Mouse (Mus musculus): ENCODE measurements around the gene Slco4a1.

Slco4a1 gene

GRCm38 (mm10) chr2:180455723-180456698, at the start of gene Slco4a1:
Gene Slco4a1 (plus strand): TSS chr2:180456245.
- peak; percentile 83 for ATAC-seq (ENCODE audit: low TSS enrichment)

GRCm38 (mm10) chr2:180408410-180408809, 47.6 kb upstream of the Slco4a1 start:
- no peak for ATAC-seq (ENCODE audit: low TSS enrichment)

GRCm38 (mm10) chr2:180410432-180410831, 45.6 kb upstream of the Slco4a1 start:
- no peak for ATAC-seq (ENCODE audit: low TSS enrichment)

- no peak for ATAC-seq (ENCODE audit: low TSS enrichment)
These were observed 45.0 kb upstream of the Slco4a1 start for GRCm38 (mm10) chr2:180411013-180411412.

GRCm38 (mm10) chr2:180415627-180416026, 40.4 kb upstream of the Slco4a1 start:
- ATAC-seq (ENCODE audit: low TSS enrichment): no peak

- no peak for ATAC-seq (ENCODE audit: low TSS enrichment)
These were observed 38.3 kb upstream of the Slco4a1 start for GRCm38 (mm10) chr2:180417731-180418130.

- no peak for ATAC-seq (ENCODE audit: low TSS enrichment)
These were observed 35.4 kb upstream of the Slco4a1 start for GRCm38 (mm10) chr2:180420641-180421040.

GRCm38 (mm10) chr2:180425115-180425514, 30.9 kb upstream of the Slco4a1 start:
- ATAC-seq (ENCODE audit: low TSS enrichment): no peak

- ATAC-seq (ENCODE audit: low TSS enrichment): peak; percentile 55; the same call in 1 of the 2 replicates
These were observed 29.0 kb upstream of the Slco4a1 start for GRCm38 (mm10) chr2:180427073-180427472.

GRCm38 (mm10) chr2:180428331-180428730, 27.7 kb upstream of the Slco4a1 start:
- no peak for ATAC-seq (ENCODE audit: low TSS enrichment)

- ATAC-seq (ENCODE audit: low TSS enrichment): no peak
These were observed 25.4 kb upstream of the Slco4a1 start for GRCm38 (mm10) chr2:180430648-180431047.

- peak; percentile 76 for ATAC-seq (ENCODE audit: low TSS enrichment)
These were observed 23.9 kb upstream of the Slco4a1 start for GRCm38 (mm10) chr2:180432042-180432668.

GRCm38 (mm10) chr2:180432751-180433150, 23.3 kb upstream of the Slco4a1 start:
- no peak for ATAC-seq (ENCODE audit: low TSS enrichment)

- ATAC-seq (ENCODE audit: low TSS enrichment): no peak
These were observed 22.7 kb upstream of the Slco4a1 start for GRCm38 (mm10) chr2:180433350-180433749.

- ATAC-seq (ENCODE audit: low TSS enrichment): no peak
These were observed 20.6 kb upstream of the Slco4a1 start for GRCm38 (mm10) chr2:180435341-180435926.

- no peak for ATAC-seq (ENCODE audit: low TSS enrichment)
These were observed 18.7 kb upstream of the Slco4a1 start for GRCm38 (mm10) chr2:180437149-180437864.

GRCm38 (mm10) chr2:180439791-180440190, 16.3 kb upstream of the Slco4a1 start:
- ATAC-seq (ENCODE audit: low TSS enrichment): no peak

- ATAC-seq (ENCODE audit: low TSS enrichment): no peak
These were observed 15.3 kb upstream of the Slco4a1 start for GRCm38 (mm10) chr2:180440596-180441332.

GRCm38 (mm10) chr2:180442061-180442460, 14.0 kb upstream of the Slco4a1 start:
- ATAC-seq (ENCODE audit: low TSS enrichment): no peak

GRCm38 (mm10) chr2:180443861-180444260, 12.2 kb upstream of the Slco4a1 start:
- no peak for ATAC-seq (ENCODE audit: low TSS enrichment)
